Mouse (Mus musculus) adrenal gland, postnatal 10 days (tissue): Measurements from ENCODE around the gene Amz2. TPM values are rescaled to one million over a fixed set of nuclear protein-coding genes. Genes with fewer than 3 reads are reported as not detected.

Source experiments
- DNase-seq: peaks from one replicate; pipeline ENCODE4 v3.0.0; 2021; ENCODE audit warnings: mixed read lengths
- microRNA-seq: library from miRNA; unstranded; fragments of <30 nt; microRNA quantifications from one replicate; pipeline ENCODE4 v1.2.0, GENCODE M21; 2021
- total RNA-seq, 2 experiments: library from RNA; stranded (reverse); gene quantifications; 2 replicates each; pipeline ENCODE4 v1.2.3; 2021

Amz2 gene
- total RNA-seq, 2 experiments from 2014 or later, result 38.1 to 48.5 TPM

- DNase-seq, result no peak
Observed at GRCm38 (mm10) chr11:109494890-109495770, 69.4 kb downstream of the Amz2 start.

GRCm38 (mm10) chr11:109495771-109496474 is 70.2 kb downstream of the Amz2 start:
- DNase-seq, result peak; percentile 27

- DNase-seq, result no peak
Observed at GRCm38 (mm10) chr11:109496475-109496993, 70.8 kb downstream of the Amz2 start.

- no peak for DNase-seq
Observed at GRCm38 (mm10) chr11:109496996-109497714, 71.4 kb downstream of the Amz2 start.

- DNase-seq, result no peak
Observed at GRCm38 (mm10) chr11:109497990-109498389, 72.2 kb downstream of the Amz2 start.

GRCm38 (mm10) chr11:109500206-109500605 is 74.5 kb downstream of the Amz2 start:
- DNase-seq, result peak; percentile 27

Small RNA genes within 50 kb of the gene (microRNA-seq; reads per million reads assigned to microRNA genes)
- gene Gm25540, result not detected

Other genes starting within 250 kb of the Amz2 start
- 1 to 10 TPM; 5.3 to 7.8 TPM for gene Rgs9, start 127.8 kb upstream of the Amz2 start, total RNA-seq
- 10 to 100 TPM; 68.2 to 70.3 TPM for gene Gna13, start 63.1 kb upstream of the Amz2 start, total RNA-seq
- gene 9930022D16Rik, start 12.0 kb upstream of the Amz2 start, total RNA-seq, result not detected
- gene Arsg, start 47.4 kb downstream of the Amz2 start, total RNA-seq, result 10 to 100 TPM; 10.6 to 14.2 TPM
- gene Slc16a6, start 47.7 kb downstream of the Amz2 start, total RNA-seq, result 1 to 10 TPM; 2.7 to 3.9 TPM
- gene Wipi1, start 186.0 kb downstream of the Amz2 start, total RNA-seq, result 10 to 100 TPM; 35.0 to 44.2 TPM
- gene Prkar1a, start 223.5 kb downstream of the Amz2 start, total RNA-seq, result 100 to 1,000 TPM; 331 to 344 TPM